Mouse (Mus musculus): ENCODE results near the gene Gm21820. TPM values are rescaled to one million over a fixed set of nuclear protein-coding genes. Genes with fewer than 3 reads are reported as not detected.

Gene Gm21820
- polyA plus RNA-seq (2015; fragmentation: Illumina TruSeq; extraction: RNeasy Lipid Tissue Mini Kit (QIAGEN cat#74804); ENCODE audit: insufficient read depth, low read depth, low replicate concordance), result not detected

GRCm38 (mm10) chrY:5249341-5249740 lies at the start of gene Gm21820:
Gene Gm21820, minus strand, starts transcription at chrY:5249441.

Other genes starting within 250 kb of the Gm21820 start
- gene Gm20918, start 205.5 kb downstream of the Gm21820 start, polyA plus RNA-seq (2015; fragmentation: Illumina TruSeq; extraction: RNeasy Lipid Tissue Mini Kit (QIAGEN cat#74804); ENCODE audit: insufficient read depth, low read depth, low replicate concordance), result not detected

Measured in pancreas, adult 10 weeks (tissue).